Mouse (Mus musculus) liver, embryonic 14.5 days (tissue): Measurements from ENCODE around the gene Cbl.

ENCODE experiments used
- CTCF ChIP-seq: IDR thresholded peaks from 2 replicates; pipeline ENCODE4 v1.5.1; 2016; ENCODE audit warnings: antibody characterized with exemption, low read depth, control low read depth
- EP300 ChIP-seq: IDR thresholded peaks from 2 replicates; pipeline ENCODE4 v1.6.1; 2016; ENCODE audit warnings: antibody characterized with exemption, low read depth

GRCm38 (mm10) chr9:44231609-44232008 lies 2.2 kb downstream of the Cbl start:
- no peak for TF ChIP-seq EP300
- TF ChIP-seq CTCF, result 0 out of 2 replicates have a peak, but pooled peaks have one; percentile 2
